Mouse (Mus musculus): ENCODE measurements around the gene Ube2cbp. TPM values are rescaled to one million over a fixed set of nuclear protein-coding genes. Genes with fewer than 3 reads are reported as not detected.

Ube2cbp gene
- polyA plus RNA-seq, 1 experiment from 2014 or later: 5.6 TPM

GRCm38 (mm10) chr9:86327341-86327740 lies 137.4 kb downstream of the Ube2cbp start:
- no peak overlapping the region for H3K9ac ChIP-seq (ENCODE audit: low read length)
- H3K4me3 ChIP-seq (ENCODE audit: low read depth, low read length): no peak overlapping the region
- H3K4me1 ChIP-seq (replicated peaks; ENCODE audit: control insufficient read depth, insufficient read depth, low read length): no peaks in the 10 kb centered on the region
- 77% methylated on average over 3 of the region's 3 CpGs for WGBS
- ATAC-seq (replicated peaks; ENCODE audit: low FRiP score, low TSS enrichment, low read depth) (no peak), DNase-seq (ENCODE audit: low spot score) (no peak)
- no peak overlapping the region for H3K27ac ChIP-seq (ENCODE audit: low read depth)
- no peaks in the 10 kb centered on the region for H3K9me3 ChIP-seq (ENCODE audit: control insufficient read depth, low read length)
- no peaks in the 10 kb centered on the region for H3K36me3 ChIP-seq (ENCODE audit: control insufficient read depth, insufficient read depth, low read length)
- H3K27me3 ChIP-seq (replicated peaks; ENCODE audit: control insufficient read depth, insufficient read depth, low read length): no peaks in the 10 kb centered on the region
- no peak overlapping the region for H3K4me2 ChIP-seq (ENCODE audit: low read length)

GRCm38 (mm10) chr9:86324772-86325171 lies 140.0 kb downstream of the Ube2cbp start:
- Histone ChIP-seq H3K4me1 (replicated peaks; ENCODE audit: control insufficient read depth, insufficient read depth, low read length) (no peaks in the 10 kb centered on the region), H3K27me3 (replicated peaks; ENCODE audit: control insufficient read depth, insufficient read depth, low read length) (no peaks in the 10 kb centered on the region)
- 81% methylated on average over 1 of the region's 1 CpGs for WGBS

GRCm38 (mm10) chr9:86319516-86320140 lies 145.1 kb downstream of the Ube2cbp start:
- Histone ChIP-seq H3K36me3 (ENCODE audit: control insufficient read depth, insufficient read depth, low read length) (no peaks in the 10 kb centered on the region), H3K4me2 (ENCODE audit: low read length) (no peak overlapping the region), H3K9ac (ENCODE audit: low read length) (no peak overlapping the region), H3K4me3 (ENCODE audit: low read depth, low read length) (no peak overlapping the region), H3K27ac (ENCODE audit: low read depth) (no peak overlapping the region), H3K9me3 (ENCODE audit: control insufficient read depth, low read length) (no peaks in the 10 kb centered on the region), H3K27me3 (replicated peaks; ENCODE audit: control insufficient read depth, insufficient read depth, low read length) (no peaks in the 10 kb centered on the region), H3K4me1 (replicated peaks; ENCODE audit: control insufficient read depth, insufficient read depth, low read length) (no peaks in the 10 kb centered on the region)
- DNase-seq (ENCODE audit: low spot score) (no peak), ATAC-seq (replicated peaks; ENCODE audit: low FRiP score, low TSS enrichment, low read depth) (no peak)
- 84% methylated on average over 6 of the region's 6 CpGs for WGBS

More at GRCm38 (mm10) chr9:86324772-86325171, 140.0 kb downstream of the Ube2cbp start:
- no peak overlapping the region for H3K27ac ChIP-seq (ENCODE audit: low read depth)
- H3K9ac ChIP-seq (ENCODE audit: low read length): no peak overlapping the region
- no peak overlapping the region for H3K4me3 ChIP-seq (ENCODE audit: low read depth, low read length)
- H3K4me2 ChIP-seq (ENCODE audit: low read length): no peak overlapping the region
- H3K36me3 ChIP-seq (ENCODE audit: control insufficient read depth, insufficient read depth, low read length): no peaks in the 10 kb centered on the region
- no peaks in the 10 kb centered on the region for H3K9me3 ChIP-seq (ENCODE audit: control insufficient read depth, low read length)
- no peak for ATAC-seq (replicated peaks; ENCODE audit: low FRiP score, low TSS enrichment, low read depth)
- DNase-seq (ENCODE audit: low spot score): no peak

GRCm38 (mm10) chr9:86315700-86316099 lies 149.1 kb downstream of the Ube2cbp start:
- 97% methylated on average over 2 of the region's 2 CpGs for WGBS
- ATAC-seq (replicated peaks; ENCODE audit: low FRiP score, low TSS enrichment, low read depth): no peak
- Histone ChIP-seq H3K4me2 (ENCODE audit: low read length) (no peak overlapping the region), H3K27ac (ENCODE audit: low read depth) (no peak overlapping the region), H3K4me1 (replicated peaks; ENCODE audit: control insufficient read depth, insufficient read depth, low read length) (no peaks in the 10 kb centered on the region), H3K36me3 (ENCODE audit: control insufficient read depth, insufficient read depth, low read length) (no peaks in the 10 kb centered on the region), H3K9me3 (ENCODE audit: control insufficient read depth, low read length) (no peaks in the 10 kb centered on the region), H3K27me3 (replicated peaks; ENCODE audit: control insufficient read depth, insufficient read depth, low read length) (no peaks in the 10 kb centered on the region), H3K9ac (ENCODE audit: low read length) (no peak overlapping the region), H3K4me3 (ENCODE audit: low read depth, low read length) (no peak overlapping the region)
- DNase-seq (ENCODE audit: low spot score): no peak

GRCm38 (mm10) chr9:86308616-86309015 lies 156.1 kb downstream of the Ube2cbp start:
- H3K27me3 ChIP-seq (replicated peaks; ENCODE audit: control insufficient read depth, insufficient read depth, low read length): no peaks in the 10 kb centered on the region
- DNase-seq (ENCODE audit: low spot score) (no peak), ATAC-seq (replicated peaks; ENCODE audit: low FRiP score, low TSS enrichment, low read depth) (no peak)
- H3K27ac ChIP-seq (ENCODE audit: low read depth): no peak overlapping the region
- H3K4me2 ChIP-seq (ENCODE audit: low read length): no peak overlapping the region
- no peak overlapping the region for H3K9ac ChIP-seq (ENCODE audit: low read length)
- no peaks in the 10 kb centered on the region for H3K4me1 ChIP-seq (replicated peaks; ENCODE audit: control insufficient read depth, insufficient read depth, low read length)
- 56% methylated on average over 4 of the region's 4 CpGs for WGBS
- H3K36me3 ChIP-seq (ENCODE audit: control insufficient read depth, insufficient read depth, low read length): no peaks in the 10 kb centered on the region
- no peak overlapping the region for H3K4me3 ChIP-seq (ENCODE audit: low read depth, low read length)
- no peaks in the 10 kb centered on the region for H3K9me3 ChIP-seq (ENCODE audit: control insufficient read depth, low read length)

GRCm38 (mm10) chr9:86306556-86306955 lies 158.2 kb downstream of the Ube2cbp start:
- Histone ChIP-seq H3K9ac (ENCODE audit: low read length) (no peak overlapping the region), H3K4me1 (replicated peaks; ENCODE audit: control insufficient read depth, insufficient read depth, low read length) (no peaks in the 10 kb centered on the region), H3K27ac (ENCODE audit: low read depth) (no peak overlapping the region), H3K27me3 (replicated peaks; ENCODE audit: control insufficient read depth, insufficient read depth, low read length) (no peaks in the 10 kb centered on the region), H3K36me3 (ENCODE audit: control insufficient read depth, insufficient read depth, low read length) (no peaks in the 10 kb centered on the region), H3K9me3 (ENCODE audit: control insufficient read depth, low read length) (no peaks in the 10 kb centered on the region), H3K4me2 (ENCODE audit: low read length) (no peak overlapping the region), H3K4me3 (ENCODE audit: low read depth, low read length) (no peak overlapping the region)
- ATAC-seq (replicated peaks; ENCODE audit: low FRiP score, low TSS enrichment, low read depth) (no peak), DNase-seq (ENCODE audit: low spot score) (no peak)
- WGBS: 95% methylated on average over 2 of the region's 2 CpGs

- Histone ChIP-seq H3K27me3 (replicated peaks; ENCODE audit: control insufficient read depth, insufficient read depth, low read length) (no peaks in the 10 kb centered on the region), H3K4me2 (ENCODE audit: low read length) (no peak overlapping the region), H3K4me3 (ENCODE audit: low read depth, low read length) (no peak overlapping the region), H3K27ac (ENCODE audit: low read depth) (no peak overlapping the region), H3K36me3 (ENCODE audit: control insufficient read depth, insufficient read depth, low read length) (no peaks in the 10 kb centered on the region), H3K4me1 (replicated peaks; ENCODE audit: control insufficient read depth, insufficient read depth, low read length) (no peaks in the 10 kb centered on the region), H3K9ac (ENCODE audit: low read length) (no peak overlapping the region), H3K9me3 (ENCODE audit: control insufficient read depth, low read length) (no peaks in the 10 kb centered on the region)
- no peak for ATAC-seq (replicated peaks; ENCODE audit: low FRiP score, low TSS enrichment, low read depth)
- 71% methylated on average over 6 of the region's 6 CpGs for WGBS
- DNase-seq (ENCODE audit: low spot score): no peak
Observed at GRCm38 (mm10) chr9:86301407-86301806, 163.3 kb downstream of the Ube2cbp start.

- Histone ChIP-seq H3K9me3 (ENCODE audit: control insufficient read depth, low read length) (no peaks in the 10 kb centered on the region), H3K9ac (ENCODE audit: low read length) (no peak overlapping the region), H3K4me3 (ENCODE audit: low read depth, low read length) (no peak overlapping the region), H3K27ac (ENCODE audit: low read depth) (no peak overlapping the region), H3K36me3 (ENCODE audit: control insufficient read depth, insufficient read depth, low read length) (no peaks in the 10 kb centered on the region), H3K27me3 (replicated peaks; ENCODE audit: control insufficient read depth, insufficient read depth, low read length) (no peaks in the 10 kb centered on the region), H3K4me2 (ENCODE audit: low read length) (no peak overlapping the region), H3K4me1 (replicated peaks; ENCODE audit: control insufficient read depth, insufficient read depth, low read length) (no peaks in the 10 kb centered on the region)
- DNase-seq (ENCODE audit: low spot score): no peak
- ATAC-seq (replicated peaks; ENCODE audit: low FRiP score, low TSS enrichment, low read depth): no peak
- 81% methylated on average over 8 of the region's 8 CpGs for WGBS
Observed at GRCm38 (mm10) chr9:86298596-86298995, 166.2 kb downstream of the Ube2cbp start.

GRCm38 (mm10) chr9:86298131-86298530 lies 166.6 kb downstream of the Ube2cbp start:
- 41% methylated on average over 5 of the region's 5 CpGs for WGBS
- no peak for DNase-seq (ENCODE audit: low spot score)
- H3K36me3 ChIP-seq (ENCODE audit: control insufficient read depth, insufficient read depth, low read length): no peaks in the 10 kb centered on the region
- H3K4me2 ChIP-seq (ENCODE audit: low read length): no peak overlapping the region
- ATAC-seq (replicated peaks; ENCODE audit: low FRiP score, low TSS enrichment, low read depth): no peak
- H3K4me1 ChIP-seq (replicated peaks; ENCODE audit: control insufficient read depth, insufficient read depth, low read length): no peaks in the 10 kb centered on the region
- H3K9me3 ChIP-seq (ENCODE audit: control insufficient read depth, low read length): no peaks in the 10 kb centered on the region
- no peak overlapping the region for H3K4me3 ChIP-seq (ENCODE audit: low read depth, low read length)
- no peaks in the 10 kb centered on the region for H3K27me3 ChIP-seq (replicated peaks; ENCODE audit: control insufficient read depth, insufficient read depth, low read length)
- H3K9ac ChIP-seq (ENCODE audit: low read length): no peak overlapping the region
- no peak overlapping the region for H3K27ac ChIP-seq (ENCODE audit: low read depth)

Measured in intestine, embryonic 14.5 days (tissue).